Mouse (Mus musculus) urinary bladder, adult 18-20 months (tissue): ENCODE measurements around the gene Dock8.

Source experiments
- DNase-seq, 2 experiments: peaks; one replicate each; pipeline ENCODE4 v3.0.0; 2022; ENCODE audit warnings: low spot score in 2 of 2, mixed read lengths in 2 of 2

Gene Dock8

DNA sequence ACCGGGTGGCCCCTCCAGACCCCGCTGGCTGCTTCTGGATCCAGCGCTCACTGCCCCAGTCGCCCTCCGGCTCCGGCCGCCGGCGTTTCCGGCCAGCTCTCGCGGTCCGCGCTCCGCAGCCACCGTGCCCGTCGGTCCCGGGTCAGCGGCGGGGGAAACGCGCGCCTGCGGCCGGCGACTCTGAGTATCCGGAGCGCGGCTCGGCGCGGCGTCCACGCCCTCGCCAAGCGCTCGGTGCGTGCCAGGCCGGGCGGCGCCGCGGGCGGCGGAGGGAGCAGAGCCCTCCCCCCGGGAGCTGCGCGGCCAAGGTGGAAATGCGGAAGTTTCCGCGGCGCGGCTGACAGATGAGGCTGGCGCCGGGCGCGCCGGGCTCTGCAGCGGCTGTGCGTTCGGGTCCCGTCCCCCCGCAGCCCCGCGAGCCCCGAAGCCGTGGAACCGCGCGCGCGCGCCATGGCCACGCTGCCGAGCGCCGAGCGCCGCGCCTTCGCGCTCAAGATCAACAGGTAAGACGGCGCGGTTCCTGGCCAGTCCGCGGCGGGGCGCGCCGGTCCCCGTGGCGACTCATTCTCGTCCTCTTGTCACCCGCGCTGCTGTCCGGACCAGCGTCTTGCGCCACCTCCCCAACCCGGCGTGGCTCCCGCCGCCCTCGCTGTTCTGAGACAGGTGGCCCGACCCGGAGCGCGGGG, at the start of gene Dock8:
TSS of gene Dock8 (plus strand) at position 334 of the 686 bp plus-strand sequence.
- DNase-seq = peak; percentile 69 to 76

DNA sequence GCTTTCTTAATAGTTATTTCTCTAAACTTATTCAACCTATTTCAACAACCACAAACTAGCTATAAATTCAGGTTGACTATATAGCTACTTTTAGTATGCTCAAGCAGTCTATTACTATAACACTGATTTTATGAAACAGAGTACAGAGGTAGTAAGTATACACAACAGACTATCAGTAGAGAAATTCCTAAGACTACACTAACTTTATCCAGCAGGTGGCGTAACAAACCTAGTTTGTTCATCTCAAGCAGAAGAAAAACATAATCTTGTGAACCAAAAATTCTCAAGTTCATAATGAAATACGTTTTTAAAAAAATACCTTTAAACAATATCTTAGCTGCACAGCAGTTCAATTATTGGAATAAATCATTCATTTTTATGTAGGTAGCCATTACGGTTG, 40.8 kb upstream of the Dock8 start:
- no peak for DNase-seq

DNA sequence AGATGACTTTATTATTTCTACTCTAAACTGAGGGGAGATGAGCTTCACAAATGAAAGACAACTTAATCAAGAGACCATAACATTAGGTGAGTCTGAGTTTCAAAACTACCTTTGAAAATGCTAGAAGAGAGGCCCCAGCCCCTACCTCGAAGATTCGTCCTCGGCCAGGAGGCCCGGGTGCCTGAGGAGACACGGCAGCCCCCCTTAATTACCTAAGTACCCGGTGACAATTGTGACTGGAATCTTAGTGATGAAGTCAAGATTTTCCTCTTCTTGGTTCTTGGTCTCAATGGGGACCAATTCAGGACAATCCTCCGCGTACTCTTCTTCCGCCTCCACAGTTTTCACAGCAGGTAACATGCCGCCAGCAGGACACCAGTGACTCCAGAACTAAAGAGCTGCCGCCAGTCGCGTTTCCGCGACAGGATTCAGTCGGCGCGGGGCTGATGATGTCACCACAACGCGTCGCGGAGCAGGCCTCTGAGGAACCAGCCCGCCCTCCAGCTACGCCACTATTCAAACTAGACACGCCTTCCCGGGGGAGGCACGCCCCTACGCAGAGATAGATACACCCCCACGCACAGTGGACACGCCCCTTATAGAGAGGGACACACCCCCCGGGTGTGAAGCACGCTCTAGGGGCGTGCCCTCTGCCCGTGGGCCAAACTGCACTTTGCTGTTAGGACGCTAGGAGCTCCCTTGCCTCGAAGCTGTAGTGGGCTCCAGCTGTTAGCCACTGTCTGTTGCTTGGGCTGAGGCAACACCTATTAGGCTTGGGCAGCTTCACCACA, 38.0 kb upstream of the Dock8 start, which contains the start of gene Cbwd1:
TSS of gene Cbwd1 (minus strand) at position 439 of the 791 bp plus-strand sequence.
- DNase-seq = peak; percentile 95 to 97

DNA sequence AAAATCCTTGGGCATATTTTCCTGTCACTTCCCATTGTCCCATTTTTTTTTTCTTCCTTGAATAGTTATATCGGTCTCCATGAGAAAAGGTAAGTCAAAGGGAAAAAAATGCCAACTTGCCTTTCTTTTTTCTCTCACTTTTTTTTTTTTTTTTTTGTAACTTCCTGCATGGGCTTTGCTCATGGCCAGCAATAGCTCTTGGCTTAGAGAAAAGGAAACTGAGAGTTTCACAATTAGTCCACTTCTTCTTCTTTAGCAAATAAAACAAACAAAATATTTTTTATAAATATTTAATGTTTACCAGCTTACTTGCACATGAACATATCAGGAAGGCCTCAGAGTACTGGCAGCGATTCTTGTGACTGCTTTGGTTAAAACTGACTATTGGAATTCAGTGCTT, 33.1 kb upstream of the Dock8 start:
- DNase-seq = no peak

DNA sequence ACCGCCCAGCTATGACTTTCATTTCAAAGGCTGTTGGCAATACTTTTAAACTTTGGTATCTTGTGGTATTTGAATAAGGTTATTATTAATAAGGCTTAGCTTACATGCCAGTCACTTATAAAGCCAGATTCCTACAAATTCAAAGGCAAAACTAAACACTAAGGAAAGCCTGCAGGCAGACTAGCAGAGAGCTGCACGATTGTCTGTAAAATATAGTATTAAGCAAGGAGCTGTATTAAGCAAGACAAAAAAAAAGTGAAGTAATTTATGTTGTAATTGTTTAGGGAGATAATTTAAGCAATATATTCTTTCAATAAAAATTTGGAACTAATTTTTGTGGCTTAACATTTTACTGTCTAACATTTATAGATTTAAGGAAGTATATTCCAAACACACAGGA, 32.4 kb upstream of the Dock8 start:
- no peak for DNase-seq

DNA sequence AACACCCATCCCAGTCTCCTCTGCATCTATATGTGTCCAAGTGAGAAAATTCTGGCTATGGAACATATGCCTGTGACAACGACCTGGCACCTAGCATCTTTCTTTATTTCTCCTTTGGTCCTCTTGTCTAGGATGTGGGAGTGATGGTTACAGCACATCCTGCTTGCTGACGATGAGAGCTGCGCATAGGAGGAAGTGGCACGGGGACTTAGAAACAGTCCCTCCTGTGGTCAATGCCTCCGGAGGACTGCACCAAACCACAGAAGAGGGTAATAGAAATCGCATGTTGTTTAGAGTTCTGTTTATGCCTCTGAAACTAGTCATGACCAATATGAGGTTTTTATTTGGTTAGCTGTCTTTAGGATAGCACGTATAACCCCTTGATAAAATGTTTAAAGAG, 28.0 kb upstream of the Dock8 start:
- DNase-seq = no peak

DNA sequence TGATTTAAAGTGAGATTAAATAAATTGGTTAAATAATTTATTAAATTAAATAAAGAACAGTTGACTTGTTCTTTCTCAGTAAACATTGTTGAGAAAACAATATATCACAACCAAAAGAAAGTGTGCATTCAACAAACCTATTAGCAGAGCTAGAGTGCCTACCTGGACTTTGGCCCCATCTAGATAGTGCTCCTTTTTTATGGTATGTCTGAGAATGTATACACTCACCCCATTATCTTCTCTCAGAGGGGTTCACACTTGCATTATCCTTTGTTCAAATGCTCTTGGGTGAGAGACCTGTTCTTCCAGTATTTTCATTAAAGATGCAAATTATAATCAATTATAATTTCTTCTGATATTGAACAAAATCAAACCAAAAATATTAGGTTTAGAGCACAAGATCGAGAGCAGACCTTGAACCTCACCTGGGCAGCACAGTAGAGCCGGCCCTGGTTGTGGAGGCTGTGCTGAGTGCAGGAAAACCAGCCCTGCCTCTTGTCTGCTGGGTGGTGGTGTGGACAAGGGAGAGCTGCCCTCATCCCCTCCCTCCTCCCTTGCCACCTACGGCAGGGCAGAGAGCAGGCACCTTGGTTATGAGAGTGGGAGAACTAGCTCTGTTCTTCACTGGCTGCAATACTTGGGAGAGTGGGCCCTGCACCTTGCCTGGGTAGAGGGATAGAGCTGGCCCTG, 26.5 kb upstream of the Dock8 start:
- DNase-seq = no peak

DNA sequence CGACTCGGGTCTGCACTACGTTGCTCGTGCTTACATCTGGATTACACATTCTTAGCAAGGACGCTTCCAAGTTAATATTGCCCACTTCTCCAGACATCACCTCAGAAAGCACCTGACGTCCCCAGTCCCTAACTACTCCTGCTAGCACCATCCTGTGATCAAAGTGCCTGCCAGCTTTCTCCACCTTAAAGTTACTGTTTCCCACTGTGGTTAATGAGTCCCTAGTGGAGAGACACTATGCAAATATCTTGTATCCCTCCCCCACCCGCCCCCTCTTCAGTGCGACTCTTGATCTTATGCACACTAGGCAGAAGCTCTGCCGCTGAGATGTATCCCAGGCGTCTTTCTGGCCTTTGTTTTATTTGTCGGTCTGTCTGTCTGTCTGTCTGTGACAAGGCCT, 21.3 kb upstream of the Dock8 start:
- no peak for DNase-seq

DNA sequence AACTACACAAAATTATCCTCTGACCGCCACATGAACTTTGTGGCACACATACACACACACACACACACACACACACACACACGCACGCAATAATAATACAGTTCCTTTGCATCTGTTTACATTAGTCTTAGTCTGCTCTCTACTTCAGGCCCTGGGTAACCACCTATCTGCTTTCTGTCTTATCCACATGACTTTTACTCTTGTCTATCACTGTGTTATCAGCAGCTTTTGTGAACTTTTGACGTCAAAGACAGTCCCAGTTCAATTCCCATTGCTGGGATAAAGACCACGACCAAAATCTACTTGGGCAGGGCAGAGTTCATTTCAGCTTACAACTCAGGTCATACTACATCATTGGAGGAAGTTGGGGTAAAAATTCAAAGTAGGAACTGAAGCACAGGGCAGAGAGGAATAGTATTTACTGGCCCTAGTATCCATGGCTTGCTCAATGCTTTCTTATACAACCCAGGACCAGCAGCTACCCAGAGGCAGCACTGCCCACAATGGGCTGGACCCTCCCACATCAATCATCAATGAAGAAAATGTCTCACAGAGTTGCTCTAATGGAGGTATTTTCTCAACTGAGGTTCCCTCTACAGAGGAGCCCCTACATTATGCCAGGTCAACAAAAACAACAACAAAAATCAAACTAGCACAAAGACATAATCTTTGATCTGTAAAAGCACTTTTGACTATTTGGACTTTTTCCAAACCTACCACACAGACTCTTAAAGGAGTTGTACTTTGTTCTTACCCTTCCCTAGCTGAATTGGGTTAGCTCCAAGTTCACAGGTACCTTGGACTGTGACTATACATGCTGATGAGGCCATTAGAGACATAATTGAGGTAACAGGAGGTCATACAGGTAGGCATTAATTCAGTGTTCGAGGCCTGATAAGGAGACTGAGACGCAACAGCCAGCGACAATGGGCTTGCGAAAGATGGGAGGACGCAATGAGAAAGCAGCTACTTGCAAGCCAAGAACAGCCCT, 20.2 kb upstream of the Dock8 start:
- DNase-seq = no peak

DNA sequence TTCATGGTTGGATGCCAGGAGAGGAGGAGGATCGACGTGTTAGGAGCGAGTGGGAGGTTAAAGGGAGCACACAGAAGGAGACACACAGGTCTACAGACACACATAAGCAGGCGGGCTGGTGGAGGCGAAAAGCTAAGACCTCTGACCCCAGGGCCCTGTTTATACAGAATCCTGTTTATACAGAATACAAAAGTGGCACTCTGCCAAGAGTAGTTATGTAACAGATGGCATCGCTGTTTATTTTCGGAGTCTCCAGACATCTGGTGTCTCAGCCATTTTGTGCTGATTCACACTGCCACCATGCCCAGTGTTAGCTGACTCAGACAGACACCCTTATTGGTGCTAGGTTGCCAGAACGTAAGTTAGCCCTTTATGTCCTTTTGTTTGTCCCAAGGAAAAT, 18.0 kb upstream of the Dock8 start:
- no peak for DNase-seq

DNA sequence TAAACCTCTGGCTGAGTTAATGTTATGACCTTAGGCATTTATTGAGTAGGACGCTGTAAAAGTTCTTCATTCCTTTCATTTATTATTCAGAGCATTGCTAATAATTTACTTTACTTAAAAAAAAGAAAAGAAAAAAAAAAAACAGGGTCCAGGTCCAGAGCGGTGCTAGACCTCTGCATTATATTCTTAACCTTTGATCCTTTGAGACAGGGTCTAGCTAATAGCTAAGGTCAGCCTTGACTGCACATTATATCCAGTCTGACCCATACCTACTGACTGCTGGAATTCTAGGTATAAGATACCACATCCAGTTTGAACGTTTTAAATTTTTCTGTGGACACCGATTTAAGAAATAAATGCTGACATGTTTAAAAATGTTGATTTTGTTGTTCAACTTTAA, 16.3 kb upstream of the Dock8 start:
- no peak for DNase-seq

DNA sequence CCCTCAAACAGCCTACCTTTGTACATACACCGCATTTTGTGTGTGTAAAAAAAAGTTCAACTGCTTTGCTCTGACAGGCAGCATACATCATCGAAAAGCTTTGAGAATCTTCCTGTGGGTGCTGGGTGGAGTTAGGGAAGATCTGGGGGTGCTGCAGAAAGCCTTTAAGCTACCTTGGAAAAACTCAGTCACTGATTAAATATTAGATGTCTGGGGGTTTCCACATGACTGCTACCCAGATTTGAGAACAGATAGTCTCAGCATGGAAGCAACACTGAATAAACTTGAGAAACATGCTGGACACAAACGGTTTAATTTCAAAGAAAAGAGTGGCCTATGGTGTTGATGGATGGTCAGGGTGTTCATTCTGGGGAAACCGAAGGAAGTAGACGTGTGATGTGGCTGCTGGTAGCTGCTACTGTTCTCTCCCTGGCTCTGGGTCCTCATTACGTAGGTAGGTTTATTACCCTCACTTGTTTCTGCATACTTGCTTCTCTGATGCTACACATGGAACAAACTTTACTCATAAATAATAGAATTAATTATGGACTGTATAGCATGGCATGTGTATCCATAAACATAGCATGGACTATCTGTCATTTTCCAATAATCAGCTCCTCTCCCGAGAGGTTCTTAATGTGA, 15.4 kb upstream of the Dock8 start:
- no peak for DNase-seq

DNA sequence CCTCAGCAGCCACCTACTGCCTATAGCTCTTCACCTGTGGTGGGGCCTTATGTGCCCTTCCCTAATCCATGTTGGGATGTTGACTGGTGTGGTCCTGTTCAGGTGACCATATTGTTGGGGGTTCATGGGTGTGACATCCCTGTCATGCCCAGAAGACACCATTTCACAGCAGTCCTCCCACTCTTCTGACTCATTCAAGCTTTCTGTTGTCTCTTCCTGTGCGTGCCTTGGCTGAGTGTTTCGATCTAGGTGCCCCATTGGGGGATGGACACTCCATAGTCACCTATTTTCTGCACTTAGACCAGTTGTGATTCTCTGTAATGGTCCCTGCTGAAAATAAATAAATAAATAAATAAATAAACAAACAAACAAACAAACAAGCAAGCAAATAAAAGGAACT, 14.3 kb upstream of the Dock8 start:
- DNase-seq = no peak

DNA sequence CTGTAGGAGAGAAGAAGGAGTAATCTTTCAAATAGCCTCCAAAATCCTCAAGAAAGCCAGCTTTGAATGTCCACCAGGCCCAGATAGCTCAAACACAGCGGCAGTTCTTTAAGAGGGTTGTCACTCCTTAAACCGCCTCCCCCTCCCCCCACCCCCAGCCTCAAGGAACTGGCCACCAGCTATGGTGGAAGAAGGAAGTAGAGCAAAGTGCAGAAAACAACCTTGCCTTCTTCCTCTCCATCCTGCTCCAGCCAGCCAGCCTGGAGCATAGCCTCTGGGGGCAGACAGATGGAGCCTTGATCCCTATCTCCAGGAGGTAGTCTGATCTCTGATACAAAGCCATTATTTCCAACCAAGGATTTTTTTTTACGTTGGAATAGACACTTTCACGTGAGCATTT, 12.0 kb upstream of the Dock8 start:
- DNase-seq = no peak

DNA sequence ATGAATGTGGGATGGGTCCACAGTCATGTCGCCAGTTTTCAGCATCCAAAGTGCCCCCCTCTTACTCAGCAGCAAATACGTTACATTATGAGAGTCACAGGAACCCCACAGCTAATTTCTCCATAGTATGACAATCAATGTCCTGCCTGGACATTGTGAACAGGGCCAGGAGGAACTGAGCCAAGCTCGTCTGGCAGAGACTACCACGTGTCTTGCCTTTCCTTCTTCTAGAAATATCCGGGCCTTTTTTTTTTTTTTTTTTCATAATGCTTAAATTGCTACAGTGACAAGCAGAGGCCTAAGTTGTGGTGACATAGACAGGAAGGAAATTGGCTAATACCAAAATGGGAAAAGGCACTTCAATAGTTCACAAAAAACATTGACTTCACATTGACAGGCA, 10.5 kb upstream of the Dock8 start:
- no peak for DNase-seq

DNA sequence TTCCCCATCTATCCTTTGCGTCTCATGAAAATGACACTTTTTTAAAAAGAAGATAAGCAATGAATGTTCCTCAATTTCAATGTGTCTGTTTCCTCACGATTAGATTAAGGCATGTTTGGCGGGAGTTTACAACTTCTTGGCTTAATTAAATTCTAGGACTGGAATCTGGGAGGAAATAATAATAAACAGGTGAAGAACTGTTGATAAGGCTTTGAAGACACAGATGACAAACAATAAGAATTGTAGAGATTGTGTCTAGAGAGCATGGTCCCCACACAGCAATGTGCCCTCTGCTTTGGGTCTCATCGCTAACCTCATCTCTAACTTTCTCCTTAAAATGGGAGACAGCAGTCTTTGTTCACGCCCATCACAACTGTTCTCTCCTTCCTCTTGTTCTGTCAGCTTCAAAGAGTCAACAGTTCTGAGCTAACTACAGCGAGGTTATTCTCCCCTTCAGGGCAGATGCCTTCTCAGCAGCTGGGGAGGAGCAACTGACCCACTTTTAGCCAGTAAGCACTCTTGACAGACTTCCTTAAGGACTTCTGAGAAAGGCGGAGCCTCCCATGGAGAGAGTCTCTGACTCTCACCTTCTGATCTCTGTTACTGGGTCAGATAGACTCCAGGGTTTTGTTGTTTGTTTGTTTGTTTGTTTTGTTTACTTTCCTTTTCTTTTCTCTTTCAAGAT, 9.1 kb upstream of the Dock8 start:
- DNase-seq = no peak

DNA sequence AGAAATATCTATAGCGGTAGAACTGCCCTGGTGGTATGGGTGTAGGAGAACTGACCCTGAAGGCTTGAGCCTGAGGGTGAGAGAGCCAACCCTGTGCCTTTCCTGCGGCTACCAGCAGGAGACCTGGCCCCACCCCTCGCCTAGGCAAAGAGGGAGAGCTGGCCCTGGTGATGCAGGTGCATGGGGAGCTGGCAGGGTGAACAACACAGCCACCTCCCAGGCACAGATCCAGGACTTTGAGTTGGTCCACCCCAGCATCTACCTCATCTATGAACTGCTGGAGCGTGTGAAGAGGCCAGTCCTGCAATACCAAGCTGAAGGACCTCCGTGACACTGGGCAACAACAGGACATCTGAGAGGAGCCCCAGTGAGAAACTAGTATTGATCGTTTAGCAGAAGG, 5.8 kb upstream of the Dock8 start:
- no peak for DNase-seq

DNA sequence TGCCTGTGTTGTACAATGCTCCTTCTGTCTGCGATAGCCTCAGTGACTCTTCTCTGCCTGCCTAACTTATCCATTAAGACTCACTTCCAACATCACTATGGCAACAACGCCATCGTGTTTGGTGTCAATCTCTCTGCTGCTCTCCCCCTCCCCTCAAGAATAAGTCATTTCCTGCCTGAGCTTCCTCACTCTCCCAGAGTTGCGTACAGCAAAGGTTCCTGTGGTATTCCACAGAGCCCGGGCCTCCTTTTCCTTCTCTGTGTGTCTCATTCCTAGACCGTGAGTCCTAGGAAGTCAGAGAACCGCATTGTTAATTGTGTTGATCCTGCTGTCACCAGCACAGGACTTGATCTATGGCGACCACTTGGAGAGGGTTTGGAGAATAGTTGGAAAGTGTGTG, 4.4 kb upstream of the Dock8 start:
- DNase-seq = no peak

DNA sequence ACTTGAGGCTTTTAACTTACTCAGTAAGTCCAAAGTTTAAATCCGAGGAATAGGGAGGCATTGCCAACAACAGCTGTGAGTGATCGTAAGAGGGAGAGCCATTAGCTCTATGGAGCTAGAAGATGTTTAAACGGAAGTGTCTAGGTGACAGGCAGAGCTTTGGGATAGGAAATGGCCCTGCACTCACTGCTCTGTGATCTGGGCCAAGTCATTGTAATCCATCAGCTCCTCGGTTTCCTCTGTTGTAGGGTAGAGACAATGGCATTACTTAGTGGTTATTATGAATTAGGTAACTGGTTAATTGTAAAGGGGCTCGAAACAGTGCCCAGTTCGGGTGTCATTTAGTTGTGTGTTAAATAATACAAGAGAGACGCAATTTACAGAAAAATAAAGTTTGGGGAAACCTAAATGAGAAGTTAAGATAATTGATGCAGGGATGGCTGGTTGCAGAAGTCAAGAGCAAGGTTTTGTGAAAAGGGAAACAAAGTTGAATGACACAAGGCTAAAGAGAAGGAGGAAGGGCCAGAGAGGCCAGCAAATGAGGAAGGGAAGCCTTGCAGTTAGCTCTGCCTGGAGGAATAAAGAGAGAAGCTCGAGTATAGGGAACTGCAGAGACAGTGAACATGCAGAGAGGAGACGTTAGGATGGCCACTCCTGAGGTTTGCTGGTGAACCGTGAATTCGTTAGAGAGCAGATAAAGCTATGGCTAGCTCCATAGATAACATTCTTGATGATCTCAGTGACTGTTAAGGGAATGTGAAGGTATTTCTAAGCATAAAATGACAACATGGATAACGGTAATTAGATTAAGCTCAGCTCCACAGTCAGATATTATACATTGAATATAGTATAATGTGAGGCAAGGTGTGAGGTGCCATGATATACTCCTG, 2.3 kb upstream of the Dock8 start:
- no peak for DNase-seq
